Mouse (Mus musculus) neural tube, embryonic 12.5 days (tissue): ENCODE data around the gene Zfp366. TPM values are rescaled to one million over a fixed set of nuclear protein-coding genes. Genes with fewer than 3 reads are reported as not detected.

Experiments
- ATAC-seq: fragments of 200-750 bp; cut with Nextera tagmentation; 2 replicates; pipeline ENCODE4 v1.8.0; 2017; ENCODE audit warnings: low read depth, mild to moderate bottlenecking, moderate TSS enrichment, moderate library complexity; ENCODE audit not compliant: low FRiP score
- H3K27ac ChIP-seq: fragments of 300-500 bp; sonication (generic); 2 replicates; pipeline ENCODE4 v1.5.1; 2016
- H3K27me3 ChIP-seq: fragments of 300-500 bp; sonication (generic); replicated peaks from 2 replicates; pipeline ENCODE4 v1.6.1; 2016; ENCODE audit warnings: mild to moderate bottlenecking
- H3K36me3 ChIP-seq: fragments of 300-500 bp; sonication (generic); 2 replicates; pipeline ENCODE4 v1.6.1; 2016; ENCODE audit warnings: mild to moderate bottlenecking
- H3K4me1 ChIP-seq: fragments of 300-500 bp; sonication (generic); 2 replicates; pipeline ENCODE4 v1.6.1; 2016
- H3K4me2 ChIP-seq: fragments of 300-500 bp; sonication (generic); replicated peaks from 2 replicates; pipeline ENCODE4 v1.6.1; 2016; ENCODE audit warnings: mild to moderate bottlenecking
- H3K4me3 ChIP-seq: fragments of 300-500 bp; sonication (generic); 2 replicates; pipeline ENCODE4 v1.5.1; 2016
- H3K9ac ChIP-seq: fragments of 300-500 bp; sonication (generic); 2 replicates; pipeline ENCODE4 v1.6.1; 2016; ENCODE audit warnings: mild to moderate bottlenecking
- H3K9me3 ChIP-seq: fragments of 300-500 bp; sonication (generic); 2 replicates; pipeline ENCODE4 v1.6.1; 2016; ENCODE audit warnings: mild to moderate bottlenecking
- WGBS: fragments of 180-500 bp; shearing (Covaris S2); methylation state at CpG from one replicate; pipeline ENCODE4 v1.1.7; 2016; 5-methylcytosine and 5-hydroxymethylcytosine counted together
- polyA plus RNA-seq: library from polyadenylated mRNA; unstranded; fragments of >200 nt; fragmentation: Nextera tagmentation; extraction: Ambion mirVana; gene quantifications from 2 replicates; pipeline ENCODE4 v1.2.1, GENCODE M21; 2016

Zfp366 gene
- polyA plus RNA-seq, 1 experiment from 2014 or later: 0.57 TPM

DNA sequence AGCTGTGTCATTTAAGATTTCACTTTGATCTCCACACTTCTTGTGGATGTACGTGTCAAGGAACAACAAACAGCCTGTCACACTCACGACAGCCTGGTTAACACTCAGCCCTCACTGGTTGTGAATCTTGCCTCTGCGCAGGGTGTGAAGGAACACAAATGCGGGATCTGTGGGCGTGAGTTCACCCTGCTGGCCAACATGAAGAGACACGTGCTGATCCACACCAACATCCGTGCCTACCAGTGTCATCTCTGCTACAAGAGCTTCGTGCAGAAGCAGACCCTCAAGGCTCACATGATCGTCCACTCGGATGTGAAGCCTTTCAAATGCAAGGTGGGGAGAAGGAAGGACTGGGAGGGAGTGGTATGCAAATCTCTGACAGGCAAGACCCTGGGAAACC lies 49.3 kb downstream of the Zfp366 start:
- no peak for ATAC-seq
- 76% methylated on average over 10 of the region's 10 CpGs for whole genome bisulfite sequencing
- Histone ChIP-seq H3K9me3 (no peaks in the 10 kb centered on the region), H3K27me3 (no peaks in the 10 kb centered on the region), H3K27ac (no peak overlapping the region), H3K4me3 (no peak overlapping the region), H3K9ac (no peak overlapping the region), H3K4me2 (no peak overlapping the region), H3K36me3 (no peaks in the 10 kb centered on the region), H3K4me1 (peaks cover 7% of the 10 kb centered on the region)

DNA sequence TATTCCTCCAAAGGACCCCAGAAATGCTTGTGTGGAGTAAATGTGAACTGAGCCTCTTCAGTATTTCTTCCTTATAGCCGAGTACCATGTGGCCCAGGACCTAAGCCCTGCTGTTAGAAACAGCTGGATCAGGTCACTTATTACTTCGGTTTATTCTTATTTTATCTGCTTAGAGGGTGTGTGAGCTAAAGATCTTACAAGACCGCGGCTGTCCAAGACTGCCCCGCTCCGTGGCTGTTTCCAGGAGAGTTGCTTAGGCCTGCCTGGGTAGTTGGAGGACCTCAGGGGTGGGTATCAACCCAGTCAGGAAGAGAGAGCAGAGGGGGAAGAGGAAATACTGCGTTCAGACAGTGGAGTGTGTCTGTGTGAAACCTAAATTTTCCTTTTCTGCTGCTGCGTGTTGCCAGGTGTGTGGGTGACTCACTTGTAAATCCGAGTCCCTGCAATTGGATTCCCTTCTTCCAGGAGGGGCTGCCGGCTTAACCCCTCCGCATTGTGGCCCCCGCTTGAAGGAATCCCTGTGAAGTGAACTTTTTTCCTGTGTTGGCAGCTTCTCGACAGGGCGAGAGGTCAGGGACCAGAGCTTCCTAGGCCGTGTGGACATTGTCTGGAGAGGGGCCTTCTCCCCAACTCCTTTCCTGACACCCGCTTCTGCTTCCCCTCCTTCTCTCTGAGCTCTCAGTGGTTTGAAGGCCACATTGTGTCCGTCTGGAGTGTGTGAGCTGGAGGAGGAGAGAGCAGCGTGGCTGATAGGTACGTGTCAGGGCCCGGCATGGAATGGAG lies 51.0 kb downstream of the Zfp366 start:
- Histone ChIP-seq H3K9me3 (no peaks in the 10 kb centered on the region), H3K4me1 (peaks cover 19% of the 10 kb centered on the region), H3K27me3 (no peaks in the 10 kb centered on the region), H3K4me2 (no peak overlapping the region), H3K4me3 (no peak overlapping the region), H3K36me3 (no peaks in the 10 kb centered on the region), H3K27ac (no peak overlapping the region), H3K9ac (no peak overlapping the region)
- 83% methylated on average over 20 of the region's 20 CpGs for WGBS
- no peak for ATAC-seq

DNA sequence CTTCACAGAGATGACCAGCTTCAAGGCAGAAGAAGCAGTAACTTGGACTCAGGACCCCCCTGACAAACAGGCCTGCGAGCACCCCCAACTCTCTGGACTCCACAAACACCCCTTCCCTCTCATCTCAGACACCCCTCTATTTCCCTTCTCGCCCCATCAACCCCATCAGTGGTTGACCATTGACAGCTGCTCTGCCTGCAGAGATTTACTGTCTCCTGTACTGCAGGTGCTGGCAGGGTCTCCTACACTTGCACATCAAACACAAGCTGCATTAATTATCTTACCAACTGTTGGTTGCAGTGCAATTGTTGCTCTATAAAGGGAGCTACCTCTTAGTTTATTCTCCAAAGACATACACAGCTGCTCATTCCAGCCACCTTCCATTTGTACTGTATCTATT lies 51.6 kb downstream of the Zfp366 start:
- H3K27me3 ChIP-seq: no peaks in the 10 kb centered on the region
- no peak overlapping the region for H3K4me3 ChIP-seq
- H3K27ac ChIP-seq: no peak overlapping the region
- WGBS: 90% methylated on average over 2 of the region's 2 CpGs
- no peaks in the 10 kb centered on the region for H3K36me3 ChIP-seq
- H3K9me3 ChIP-seq: no peaks in the 10 kb centered on the region
- ATAC-seq: no peak
- no peak overlapping the region for H3K9ac ChIP-seq
- H3K4me2 ChIP-seq: no peak overlapping the region
- peaks cover 22% of the 10 kb centered on the region for H3K4me1 ChIP-seq

DNA sequence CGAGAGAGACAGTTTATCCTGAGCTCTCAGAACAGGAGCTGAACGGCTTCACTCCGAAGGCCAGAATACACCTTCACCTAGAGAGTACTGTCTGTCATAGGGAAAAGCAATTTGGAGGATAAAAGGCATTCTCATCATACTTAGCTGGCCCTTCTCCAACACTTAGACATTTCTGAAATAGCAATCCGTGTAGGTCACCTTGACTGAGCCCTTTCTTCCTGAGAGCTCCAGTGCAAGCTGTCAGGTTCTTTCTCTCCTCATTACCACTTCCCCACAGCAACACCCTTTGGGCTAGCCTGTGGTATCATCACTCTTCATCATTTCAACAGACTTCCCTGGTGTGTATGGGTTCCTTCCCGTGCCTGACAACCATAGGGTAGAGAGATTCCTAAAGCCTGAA lies 52.5 kb downstream of the Zfp366 start:
- Histone ChIP-seq H3K27me3 (no peaks in the 10 kb centered on the region), H3K4me1 (peaks cover 22% of the 10 kb centered on the region), H3K36me3 (no peaks in the 10 kb centered on the region), H3K4me2 (no peak overlapping the region), H3K9me3 (no peaks in the 10 kb centered on the region), H3K27ac (no peak overlapping the region), H3K4me3 (no peak overlapping the region), H3K9ac (no peak overlapping the region)
- WGBS: 89% methylated on average over 5 of the region's 5 CpGs
- no peak for ATAC-seq

DNA sequence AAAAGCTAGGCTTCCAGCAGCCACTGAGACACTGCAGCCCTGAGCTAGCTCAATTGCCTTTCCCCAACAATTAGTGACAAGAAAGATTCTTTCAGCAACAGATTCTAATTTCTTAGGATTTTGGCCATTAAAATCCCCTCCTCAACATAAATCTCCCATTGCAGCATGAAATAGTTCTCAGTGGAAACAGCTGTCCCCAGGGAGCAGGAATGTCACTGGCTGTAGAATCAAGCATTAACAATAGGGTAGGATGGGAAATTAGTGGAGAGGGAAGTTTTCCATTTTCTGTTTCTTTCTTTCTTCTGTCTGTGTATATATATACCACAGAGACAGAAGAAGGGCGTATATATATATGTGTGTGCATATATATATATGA lies 53.2 kb downstream of the Zfp366 start:
- Histone ChIP-seq H3K9ac (no peak overlapping the region), H3K27me3 (no peaks in the 10 kb centered on the region), H3K4me3 (no peak overlapping the region), H3K36me3 (no peaks in the 10 kb centered on the region), H3K9me3 (no peaks in the 10 kb centered on the region), H3K4me2 (no peak overlapping the region), H3K4me1 (peaks cover 22% of the 10 kb centered on the region), H3K27ac (no peak overlapping the region)
- ATAC-seq: no peak
- 85% methylated on average over 1 of the region's 1 CpGs for WGBS

DNA sequence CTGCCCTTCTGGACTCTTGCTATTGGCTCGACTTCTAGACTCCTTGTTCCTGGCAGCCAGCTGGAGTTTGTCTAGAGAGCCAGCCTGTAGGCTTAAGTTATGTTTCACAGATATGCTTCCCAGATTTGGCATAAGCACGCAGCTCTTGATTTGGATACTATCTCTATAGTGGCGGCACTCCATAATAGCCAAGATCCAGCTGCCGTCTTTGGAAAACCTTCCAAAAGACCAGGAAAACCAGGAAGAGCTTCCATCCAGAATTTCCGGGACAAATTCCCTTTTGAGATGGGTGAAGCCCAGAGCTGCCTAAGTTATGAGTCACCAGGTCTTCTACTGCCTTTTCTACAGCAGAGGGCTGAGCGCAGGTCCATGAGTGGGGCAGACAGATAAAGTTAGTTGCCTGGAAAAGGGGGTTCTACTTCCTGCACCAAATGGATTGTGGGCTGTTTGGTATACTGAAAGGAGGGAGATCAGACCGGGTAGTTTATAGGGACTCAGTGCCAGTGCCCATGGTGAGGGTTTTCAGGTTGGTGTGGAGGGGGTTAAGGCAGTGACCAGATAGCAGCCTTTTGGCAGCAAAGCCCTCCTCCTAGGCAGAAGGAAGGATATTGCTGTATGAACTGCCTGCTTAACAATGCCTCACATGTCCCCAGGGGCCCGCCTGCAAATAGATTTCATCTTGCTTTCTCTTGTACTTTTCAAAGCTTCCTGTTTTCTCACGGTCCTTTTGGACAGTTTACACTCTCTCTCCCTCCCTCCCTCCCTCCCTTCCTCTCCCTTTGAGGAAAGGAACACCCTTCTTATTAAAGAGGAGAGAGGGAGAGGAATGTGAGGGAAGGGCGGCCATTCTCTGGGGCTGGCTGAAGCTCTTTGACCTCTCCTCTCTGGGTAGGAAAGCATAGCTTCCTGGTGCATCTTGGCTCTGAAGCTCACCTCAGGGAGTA lies 53.9 kb downstream of the Zfp366 start:
- Histone ChIP-seq H3K27me3 (no peaks in the 10 kb centered on the region), H3K27ac (no peak overlapping the region), H3K9ac (no peak overlapping the region), H3K36me3 (no peaks in the 10 kb centered on the region), H3K9me3 (no peaks in the 10 kb centered on the region), H3K4me2 (no peak overlapping the region), H3K4me3 (no peak overlapping the region), H3K4me1 (peaks cover 22% of the 10 kb centered on the region)
- ATAC-seq: no peak
- WGBS: 67% methylated on average over 10 of the region's 10 CpGs

DNA sequence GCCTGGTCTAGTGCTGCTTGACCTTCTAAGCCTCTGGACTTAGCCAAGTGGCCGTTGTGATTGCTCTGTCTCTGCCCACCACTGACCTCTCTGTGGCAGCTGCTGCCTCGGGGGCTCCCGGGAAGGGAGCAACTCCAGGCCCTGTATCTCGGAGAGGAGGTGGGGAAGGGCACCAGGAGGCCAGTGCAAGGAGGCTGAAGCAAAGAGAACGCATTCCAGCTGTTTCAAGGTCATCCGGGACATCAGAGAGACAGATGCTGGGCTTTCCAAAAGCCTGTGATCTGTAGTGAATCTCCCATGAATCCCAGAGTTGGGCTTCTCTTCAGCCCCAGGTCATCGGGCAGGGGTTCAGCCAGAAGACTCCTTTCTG lies 54.5 kb downstream of the Zfp366 start:
- peaks cover 22% of the 10 kb centered on the region for H3K4me1 ChIP-seq
- no peak overlapping the region for H3K4me3 ChIP-seq
- no peak overlapping the region for H3K27ac ChIP-seq
- H3K9me3 ChIP-seq: no peaks in the 10 kb centered on the region
- H3K9ac ChIP-seq: no peak overlapping the region
- H3K27me3 ChIP-seq: no peaks in the 10 kb centered on the region
- 19% methylated on average over 7 of the region's 7 CpGs for WGBS
- ATAC-seq: no peak
- no peaks in the 10 kb centered on the region for H3K36me3 ChIP-seq
- no peak overlapping the region for H3K4me2 ChIP-seq

DNA sequence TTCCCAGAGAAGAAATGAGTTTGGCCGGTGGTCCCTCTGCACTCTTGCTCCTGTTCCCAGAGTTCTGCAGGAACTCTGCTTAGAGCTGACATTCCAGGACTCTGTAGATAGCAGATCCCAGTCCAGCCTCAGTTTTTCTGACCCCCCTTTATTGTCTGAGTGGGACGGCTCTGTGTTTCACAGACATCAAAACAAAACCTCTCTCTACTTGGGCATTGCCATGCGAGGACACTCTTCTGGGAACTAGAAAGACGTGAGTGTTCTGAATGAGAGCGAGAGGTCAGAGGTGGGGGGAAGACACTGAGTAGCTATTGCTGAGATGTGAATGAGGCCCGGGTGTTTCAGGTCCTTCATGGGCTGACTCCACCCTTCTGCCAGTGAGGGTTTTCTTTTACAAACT lies 55.1 kb downstream of the Zfp366 start:
- Histone ChIP-seq H3K27ac (no peak overlapping the region), H3K9ac (no peak overlapping the region), H3K27me3 (no peaks in the 10 kb centered on the region), H3K4me3 (no peak overlapping the region), H3K4me1 (peaks cover 22% of the 10 kb centered on the region), H3K4me2 (no peak overlapping the region), H3K9me3 (no peaks in the 10 kb centered on the region), H3K36me3 (no peaks in the 10 kb centered on the region)
- 17% methylated on average over 6 of the region's 6 CpGs for WGBS
- ATAC-seq: no peak

DNA sequence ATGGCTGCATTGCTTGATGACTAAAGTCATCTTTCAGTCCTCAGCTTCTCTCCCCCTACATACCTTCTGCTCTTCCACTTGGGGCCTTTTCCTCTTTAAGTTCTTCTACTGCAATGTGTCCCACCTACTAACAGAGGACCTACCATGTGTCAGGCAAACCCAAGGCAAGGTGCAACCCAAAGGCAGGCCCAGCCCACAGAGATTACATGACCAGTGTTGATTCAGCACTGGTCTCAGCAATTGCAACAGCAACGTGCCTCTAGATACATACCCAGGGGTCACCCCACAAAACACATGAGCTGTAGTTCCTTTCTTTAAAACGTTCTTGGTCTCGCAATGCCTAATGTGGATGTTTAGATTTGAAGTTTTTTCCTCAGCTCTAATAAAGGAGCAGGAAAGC lies 57.4 kb downstream of the Zfp366 start:
- no peak overlapping the region for H3K4me3 ChIP-seq
- no peak for ATAC-seq
- no peaks in the 10 kb centered on the region for H3K9me3 ChIP-seq
- H3K9ac ChIP-seq: no peak overlapping the region
- no peaks in the 10 kb centered on the region for H3K36me3 ChIP-seq
- H3K4me2 ChIP-seq: no peak overlapping the region
- H3K4me1 ChIP-seq: peaks cover 22% of the 10 kb centered on the region
- no peaks in the 10 kb centered on the region for H3K27me3 ChIP-seq
- H3K27ac ChIP-seq: no peak overlapping the region
- 92% methylated on average over 3 of the region's 3 CpGs for WGBS

DNA sequence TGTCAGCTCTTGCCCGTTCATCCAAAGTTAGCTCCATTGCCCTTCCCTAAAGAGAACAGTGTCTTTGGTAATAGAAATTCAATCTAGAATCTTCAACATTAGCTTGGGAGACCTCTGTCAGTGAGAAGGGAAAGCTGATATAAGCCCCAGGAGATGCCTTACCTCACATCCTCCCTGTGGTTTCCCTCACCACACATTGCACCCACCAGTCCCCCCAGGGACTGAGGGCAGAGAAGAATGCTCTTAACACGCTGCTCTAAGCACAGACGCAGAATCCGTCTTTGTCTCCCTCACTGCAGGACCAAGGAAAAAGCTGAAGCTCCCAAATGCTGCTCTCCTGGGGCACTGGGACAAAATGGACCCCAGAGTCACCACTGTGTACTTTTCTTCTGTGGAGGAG lies 58.3 kb downstream of the Zfp366 start:
- H3K4me2 ChIP-seq: no peak overlapping the region
- no peak overlapping the region for H3K27ac ChIP-seq
- H3K9me3 ChIP-seq: no peaks in the 10 kb centered on the region
- H3K4me3 ChIP-seq: no peak overlapping the region
- no peaks in the 10 kb centered on the region for H3K36me3 ChIP-seq
- no peak for ATAC-seq
- no peaks in the 10 kb centered on the region for H3K27me3 ChIP-seq
- 73% methylated on average over 4 of the region's 4 CpGs for WGBS
- no peak overlapping the region for H3K9ac ChIP-seq
- H3K4me1 ChIP-seq: peaks cover 22% of the 10 kb centered on the region

DNA sequence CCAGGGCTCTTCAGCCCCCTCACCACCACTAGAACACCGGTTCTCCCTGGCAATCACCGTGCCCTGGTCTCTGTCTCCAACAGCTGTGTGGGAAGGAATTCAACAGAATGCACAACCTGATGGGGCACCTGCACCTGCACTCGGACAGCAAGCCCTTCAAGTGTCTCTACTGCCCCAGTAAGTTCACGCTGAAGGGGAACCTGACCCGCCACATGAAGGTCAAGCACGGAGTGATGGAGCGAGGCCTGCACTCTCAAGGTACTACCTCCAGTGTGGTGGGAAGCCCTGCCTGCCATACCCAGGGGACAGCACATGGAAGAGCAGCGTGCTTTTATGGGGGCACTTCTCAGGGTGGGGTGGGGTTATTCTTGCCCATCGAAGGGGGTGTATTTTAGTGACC lies 59.2 kb downstream of the Zfp366 start:
- Histone ChIP-seq H3K27me3 (no peaks in the 10 kb centered on the region), H3K4me1 (peaks cover 16% of the 10 kb centered on the region), H3K9ac (no peak overlapping the region), H3K4me3 (no peak overlapping the region), H3K36me3 (no peaks in the 10 kb centered on the region), H3K9me3 (no peaks in the 10 kb centered on the region), H3K27ac (no peak overlapping the region), H3K4me2 (no peak overlapping the region)
- 88% methylated on average over 9 of the region's 9 CpGs for WGBS
- no peak for ATAC-seq

DNA sequence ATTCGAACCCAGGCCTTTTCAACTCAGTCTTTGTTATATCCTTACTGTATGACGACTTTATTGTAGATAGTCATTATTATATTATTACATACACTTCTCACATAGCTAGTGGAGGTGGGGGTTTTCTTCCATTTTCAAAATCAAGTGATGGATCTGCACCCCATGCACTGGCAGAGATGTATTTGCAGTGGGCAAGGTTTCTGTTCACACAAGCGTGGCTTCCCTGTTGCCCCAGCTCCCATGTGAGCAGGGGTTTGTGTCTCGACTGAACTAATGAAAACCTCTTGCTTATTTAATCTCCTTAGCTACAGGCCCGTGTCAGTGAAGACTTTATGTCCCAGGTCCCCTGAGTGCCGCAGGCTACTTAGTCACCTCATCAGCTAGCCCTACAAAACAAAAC lies 59.8 kb downstream of the Zfp366 start:
- Histone ChIP-seq H3K4me1 (peaks cover 9% of the 10 kb centered on the region), H3K9me3 (no peaks in the 10 kb centered on the region), H3K27ac (no peak overlapping the region), H3K36me3 (no peaks in the 10 kb centered on the region), H3K27me3 (no peaks in the 10 kb centered on the region), H3K9ac (no peak overlapping the region), H3K4me2 (no peak overlapping the region), H3K4me3 (no peak overlapping the region)
- ATAC-seq: no peak
- WGBS: 50% methylated on average over 6 of the region's 6 CpGs
